Mouse (Mus musculus) layer of hippocampus, adult 18-20 months (tissue): Measurements from ENCODE around the gene Cog5. TPM values are rescaled to one million over a fixed set of nuclear protein-coding genes. Genes with fewer than 3 reads are reported as not detected.

Experiments
- DNase-seq, 2 experiments: peaks; one replicate each; pipeline ENCODE4 v3.0.0; 2022; ENCODE audit warnings: low spot score in 2 of 2
- total RNA-seq, 2 experiments: library from RNA; stranded (reverse); gene quantifications; 2 replicates each; pipeline ENCODE4 v1.2.3; 2021

Gene Cog5
- total RNA-seq, 2 experiments from 2014 or later: 63.6 to 64.7 TPM

DNA sequence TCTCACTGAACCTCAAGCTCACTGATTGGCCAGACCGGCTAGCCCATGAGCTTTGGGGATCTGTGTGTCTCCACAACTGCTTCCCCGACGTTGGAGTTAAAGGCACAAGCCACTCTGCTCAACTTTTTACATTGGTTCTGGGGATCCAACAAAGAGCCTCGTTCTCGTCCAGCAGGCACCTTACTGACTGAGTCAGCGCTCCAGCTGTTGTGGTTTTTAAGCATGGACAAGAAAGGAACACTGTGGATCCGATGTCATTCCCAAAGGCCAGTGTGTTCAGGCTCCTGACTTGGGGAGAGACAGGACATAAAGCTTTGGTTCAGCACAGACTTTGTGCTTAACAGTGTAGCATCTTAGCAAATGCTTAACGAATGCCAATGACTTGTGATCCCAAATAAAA lies 316.9 kb downstream of the Cog5 start:
- no peak for DNase-seq

DNA sequence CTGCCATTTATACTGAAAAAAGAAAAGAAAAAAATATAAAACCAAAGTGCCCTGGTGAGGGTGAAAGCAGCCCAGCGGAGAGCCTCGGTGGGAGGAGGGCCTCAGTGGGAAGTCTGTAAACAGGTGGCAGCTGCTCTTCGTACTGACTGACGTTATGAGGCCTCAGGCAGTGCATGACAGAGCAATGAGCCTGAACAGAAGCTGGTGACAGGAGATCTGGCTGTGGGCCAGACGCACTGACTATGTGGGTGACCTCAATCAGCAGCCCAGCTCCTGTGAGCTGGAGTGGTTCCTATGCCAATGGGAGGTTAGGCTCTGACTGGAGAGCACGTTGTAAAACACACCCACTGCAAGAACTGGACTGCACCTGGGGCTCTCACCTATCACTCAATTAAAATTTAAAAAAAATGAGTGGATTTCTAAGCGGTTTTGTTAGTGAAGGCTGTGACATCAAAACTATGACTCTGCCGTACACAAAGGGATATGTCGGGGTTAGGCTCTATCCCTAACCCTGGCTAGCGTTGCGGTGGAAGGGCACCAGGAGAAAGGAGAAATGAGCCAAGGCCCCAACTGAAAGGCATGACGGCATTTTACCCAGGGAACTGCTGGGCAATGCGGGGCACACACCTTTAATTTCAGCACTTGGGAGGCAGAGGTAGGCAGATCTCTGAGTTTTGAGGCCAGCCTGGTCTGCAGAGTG lies 319.0 kb downstream of the Cog5 start:
- peak; percentile 65 to 84 for DNase-seq

DNA sequence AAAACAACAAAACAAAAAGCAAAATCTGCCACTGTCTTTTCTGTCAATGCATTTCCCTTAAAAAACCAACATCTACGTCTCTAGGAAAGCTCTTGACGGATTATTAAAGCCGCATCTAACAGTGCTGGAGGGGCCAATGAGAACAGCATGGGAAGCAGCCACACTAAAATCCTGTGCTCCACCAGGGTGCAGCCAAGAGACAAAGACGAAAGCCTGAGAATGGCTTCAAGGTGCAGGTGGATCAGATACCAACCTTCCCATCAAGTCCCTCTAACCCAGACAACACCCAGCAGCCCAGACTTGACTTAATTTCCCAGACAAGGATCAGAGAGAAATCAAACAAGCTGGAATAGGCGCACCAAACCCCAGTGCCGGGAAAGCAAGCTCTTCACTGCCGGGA lies 321.9 kb downstream of the Cog5 start:
- peak in 1 of 2 experiments; percentile 59 for DNase-seq

DNA sequence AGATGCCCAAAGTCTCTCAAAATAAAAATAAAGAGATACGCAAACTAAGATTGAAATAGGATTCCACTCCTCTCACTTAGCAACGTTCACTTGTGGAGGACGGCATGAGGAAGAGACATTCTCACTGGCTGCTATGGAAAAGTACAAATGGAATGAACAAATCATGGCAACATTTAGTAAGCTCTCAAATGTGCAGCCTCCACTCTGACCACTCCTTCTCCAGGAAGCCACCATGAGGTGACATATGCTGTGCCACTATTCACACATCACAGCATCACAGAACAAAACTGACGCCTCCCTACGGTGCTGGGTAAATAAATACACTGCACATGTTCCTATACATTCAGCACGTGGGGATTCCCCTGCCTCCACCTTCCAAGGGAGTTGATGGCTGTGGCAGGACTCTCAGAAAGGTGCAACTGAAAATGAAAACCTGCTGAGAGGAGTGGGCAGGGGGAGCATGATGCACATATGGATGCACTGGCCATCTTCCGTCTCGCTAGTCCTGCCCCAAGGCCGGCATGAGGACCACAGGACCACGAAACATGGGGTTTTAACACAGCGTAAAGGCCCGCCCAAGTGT lies 323.0 kb downstream of the Cog5 start:
- DNase-seq: no peak

DNA sequence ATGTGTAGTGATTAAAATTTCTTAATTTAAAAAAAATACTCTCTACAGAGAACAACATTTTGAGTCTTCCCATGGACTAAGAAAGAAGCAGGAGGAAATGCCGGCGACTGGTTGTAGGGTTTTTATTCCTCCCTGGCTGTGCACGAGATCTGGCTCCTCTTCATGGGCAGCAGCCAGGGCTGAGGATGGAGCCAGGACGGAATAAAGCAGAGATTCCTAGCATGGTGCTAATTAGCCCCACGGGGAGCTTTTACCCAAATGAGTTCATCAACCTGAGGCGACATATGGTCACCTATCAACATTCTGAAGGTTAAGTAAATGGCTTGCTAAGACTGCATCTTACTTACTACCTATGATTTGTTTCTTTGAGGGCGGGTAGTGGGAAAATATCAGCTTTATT lies 328.6 kb downstream of the Cog5 start:
- DNase-seq: no peak

DNA sequence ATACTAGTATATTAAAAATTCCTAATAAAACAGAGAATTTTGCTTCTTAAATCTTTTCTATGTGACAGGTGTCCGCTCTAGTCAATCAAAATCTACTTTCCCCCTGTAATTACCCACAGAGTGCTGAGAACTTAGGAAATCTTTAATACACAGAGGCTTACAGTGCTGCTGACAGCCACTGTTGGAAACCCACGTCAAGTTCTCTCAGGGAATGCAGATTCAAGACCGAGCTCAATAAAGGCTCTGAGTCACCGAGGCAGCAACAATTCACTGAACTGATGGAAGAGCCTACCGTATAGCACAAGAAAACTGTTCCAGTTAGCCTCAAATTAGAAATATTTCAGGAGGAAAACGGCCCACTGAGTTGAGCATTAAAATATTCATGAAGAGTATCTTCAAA lies 329.1 kb downstream of the Cog5 start:
- no peak for DNase-seq

DNA sequence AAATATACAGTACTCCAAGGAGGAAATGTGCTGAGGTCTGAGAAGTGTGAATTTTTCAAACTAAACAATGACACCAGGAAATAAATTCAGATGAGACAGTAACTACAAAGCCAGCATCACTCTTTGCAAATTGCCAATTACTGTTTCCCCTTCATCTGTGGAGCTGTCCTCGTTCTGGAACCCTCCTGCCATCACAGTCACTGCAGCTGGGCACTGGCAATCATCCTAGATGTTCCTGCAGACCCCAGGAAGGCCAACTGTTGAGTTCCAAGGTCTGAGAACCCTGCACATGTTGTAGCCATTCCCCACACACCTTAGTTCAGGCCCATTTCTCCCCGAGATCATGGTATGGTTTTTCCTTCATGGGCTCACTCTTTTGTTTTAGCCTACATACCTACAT lies 329.5 kb downstream of the Cog5 start:
- no peak for DNase-seq

DNA sequence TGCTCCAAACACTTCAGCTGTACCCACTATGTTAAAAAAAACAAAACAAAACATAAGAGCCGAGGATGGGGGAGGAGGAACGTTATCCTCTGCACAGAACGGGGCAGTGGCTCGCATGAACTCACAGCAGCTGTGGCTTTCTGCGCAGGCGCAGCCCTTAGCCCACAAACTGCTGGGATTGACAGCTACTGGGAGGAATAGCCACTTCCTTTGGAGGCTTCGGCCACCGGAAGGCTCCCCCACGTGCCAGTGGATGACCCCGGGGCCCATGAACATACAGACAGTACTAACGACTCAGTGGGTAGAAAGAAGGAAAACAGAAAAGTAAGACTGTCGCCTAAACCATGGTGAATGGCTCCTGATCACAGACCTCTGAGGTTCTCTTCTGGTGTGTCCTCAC lies 330.0 kb downstream of the Cog5 start:
- no peak for DNase-seq

DNA sequence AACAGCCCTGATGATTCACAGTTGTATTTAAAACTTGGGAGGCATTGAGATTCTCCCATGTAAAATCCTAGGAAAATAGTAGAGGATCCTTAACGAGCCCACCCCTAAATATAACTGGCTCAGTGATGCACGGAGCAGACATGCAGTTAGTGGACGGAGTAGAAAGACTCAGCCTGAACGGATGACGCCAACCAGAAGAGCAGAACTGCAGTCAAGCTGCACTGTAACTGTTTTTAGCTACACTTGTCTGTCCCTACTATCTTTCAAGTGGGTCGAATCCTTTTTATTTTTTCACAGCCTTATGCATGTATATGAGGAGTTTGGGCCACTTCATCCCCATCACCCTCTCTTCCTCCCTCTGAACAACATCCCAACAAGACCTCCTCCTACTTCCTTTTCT lies 331.1 kb downstream of the Cog5 start:
- no peak for DNase-seq

DNA sequence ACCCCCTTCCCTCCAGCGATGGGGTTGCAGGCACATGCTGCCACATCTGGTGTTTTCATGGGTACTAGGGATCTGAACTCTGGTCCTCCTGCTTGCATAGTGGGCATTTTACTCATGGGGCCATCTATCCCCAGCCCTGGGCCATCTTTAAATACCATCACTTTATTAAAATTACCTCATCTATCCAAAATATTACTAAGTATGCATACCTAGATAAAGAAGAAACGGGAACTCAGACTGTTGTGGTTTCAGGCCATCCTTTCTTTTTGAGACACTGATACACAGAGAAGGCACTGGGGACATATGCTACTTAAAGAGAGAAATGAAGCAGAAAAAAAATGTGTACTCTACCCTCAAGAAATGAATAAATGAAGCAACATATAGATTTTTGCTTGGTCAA lies 331.8 kb downstream of the Cog5 start:
- DNase-seq: no peak

Other genes starting within 250 kb of the Cog5 start
- gene Cbll1, start 155.3 kb upstream of the Cog5 start, total RNA-seq: 10 to 100 TPM; 25.3 to 26.8 TPM
- 10 to 100 TPM; 11.5 to 12.0 TPM for gene Slc26a4, start 94.9 kb upstream of the Cog5 start, total RNA-seq
- 10 to 100 TPM; 37.6 to 44.9 TPM for gene Bcap29, start 20.2 kb upstream of the Cog5 start, total RNA-seq
- gene Dus4l, start within 50 bp of the Cog5 start, total RNA-seq: 10 to 100 TPM in 1 of 2 experiments, 1 to 10 TPM in 1; 7.9 to 13.0 TPM
- gene Gpr22, start 59.1 kb downstream of the Cog5 start, total RNA-seq: 10 to 100 TPM; 73.3 to 79.9 TPM